Mouse (Mus musculus): ENCODE results near the gene 1700001O22Rik. TPM values are rescaled to one million over a fixed set of nuclear protein-coding genes. Genes with fewer than 3 reads are reported as not detected.
A peak's percentile ranks its signal among the peaks of the same experiment; 100 is the strongest.

Gene 1700001O22Rik
- polyA plus RNA-seq, 1 experiment from 2014 or later: not detected

DNA sequence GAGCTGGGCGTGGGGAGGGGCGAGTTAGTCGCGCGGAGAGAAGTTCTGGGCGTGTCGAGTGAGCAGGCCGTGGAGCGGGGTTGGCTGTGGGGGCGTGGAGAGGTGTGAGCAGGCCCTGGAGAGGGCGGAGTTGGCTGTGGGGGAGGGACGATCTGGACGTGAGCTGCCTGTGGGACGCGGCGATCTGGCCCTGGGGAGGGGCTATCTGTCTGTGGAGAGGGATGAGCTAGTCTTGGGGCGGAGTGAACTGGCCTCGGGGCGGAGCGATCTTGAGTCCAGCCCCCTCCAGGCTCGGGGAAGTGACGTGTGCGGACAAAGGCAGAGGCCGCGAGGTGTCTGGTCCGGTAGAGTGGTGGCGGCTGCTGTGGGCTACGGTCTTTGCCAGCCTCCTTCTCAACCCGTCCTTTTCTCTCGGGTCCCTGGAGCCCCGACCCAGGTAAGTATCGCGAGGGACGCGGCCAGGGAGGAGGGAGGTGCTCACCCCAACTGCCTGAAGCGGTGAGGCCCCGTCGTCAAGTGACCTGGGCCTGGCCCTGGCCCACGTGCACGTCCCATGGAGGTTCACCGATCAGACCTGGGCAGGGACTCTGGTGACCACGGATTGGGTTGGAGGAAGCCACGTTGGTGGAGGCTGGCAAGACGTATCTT, 4.3 kb upstream of the 1700001O22Rik start, which contains the start of gene Ntmt1:
Ntmt1 (plus strand) TSS at position 179 of the 648 bp plus-strand sequence.
- Histone ChIP-seq H3K36me3 (replicated peaks; ENCODE audit: insufficient read depth, low read length) (no peaks in the 10 kb centered on the region; the same call in 1 of the 2 replicates), H3K9ac (replicated peaks) (peak within 1 kb of the TSS; percentile 75), H3K4me3 (ENCODE audit: low read depth, low read length) (peak within 1 kb of the TSS; percentile 63), H3K4me1 (ENCODE audit: insufficient read depth) (peaks cover 25% of the 10 kb centered on the region), H3K9me3 (ENCODE audit: low read length) (no peaks in the 10 kb centered on the region), H3K4me2 (ENCODE audit: low read depth, low read length) (peak within 1 kb of the TSS; percentile 82), H3K27me3 (ENCODE audit: insufficient read depth, low read length) (peaks cover 6% of the 10 kb centered on the region; the same call in 1 of the 2 replicates), H3K27ac (ENCODE audit: low read depth) (peak within 1 kb of the TSS; percentile 87)
- no peak for TF ChIP-seq EP300 (IDR thresholded peaks at IDR 0.05; ENCODE audit: low read depth)
- TF ChIP-seq CTCF (IDR thresholded peaks at IDR 0.05; ENCODE audit: low read depth): no peak
- 0% methylated on average over 30 of the region's 44 CpGs for WGBS (ENCODE audit: insufficient replicate concordance)
- ATAC-seq: peak; percentile 98
- peak; percentile 100 for DNase-seq

DNA sequence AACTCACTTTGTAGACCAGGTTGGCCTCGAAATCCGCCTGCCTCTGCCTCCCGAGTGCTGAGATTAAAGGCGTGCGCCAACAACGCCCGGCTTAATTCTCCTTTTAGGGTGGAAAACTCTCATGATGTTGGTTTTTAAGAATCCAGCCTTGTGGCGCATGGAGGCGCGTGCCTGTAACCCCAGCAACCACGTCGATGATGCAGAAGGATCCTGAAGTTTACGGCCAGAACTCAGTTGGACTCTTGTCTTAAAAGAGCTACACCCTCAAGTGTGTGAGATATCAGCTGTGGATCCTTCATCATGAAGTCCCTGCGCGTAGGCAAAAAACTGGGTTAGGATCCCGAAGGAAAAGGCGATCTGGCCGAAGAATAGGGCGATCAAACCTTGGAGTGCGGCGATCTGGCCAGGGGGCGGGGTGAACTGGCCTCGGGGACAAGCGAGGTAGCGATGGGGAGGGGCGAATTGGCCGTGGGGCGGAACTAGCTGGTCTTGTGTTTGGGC, 3.7 kb upstream of the 1700001O22Rik start:
- Histone ChIP-seq H3K27me3 (ENCODE audit: insufficient read depth, low read length) (peaks cover 7% of the 10 kb centered on the region; the same call in 1 of the 2 replicates), H3K36me3 (replicated peaks; ENCODE audit: insufficient read depth, low read length) (no peaks in the 10 kb centered on the region; the same call in 1 of the 2 replicates), H3K9ac (replicated peaks) (peak overlapping the region; percentile 51), H3K4me2 (ENCODE audit: low read depth, low read length) (peak overlapping the region; percentile 82), H3K9me3 (ENCODE audit: low read length) (no peaks in the 10 kb centered on the region), H3K4me3 (ENCODE audit: low read depth, low read length) (peak overlapping the region; percentile 63), H3K4me1 (ENCODE audit: insufficient read depth) (peaks cover 25% of the 10 kb centered on the region), H3K27ac (ENCODE audit: low read depth) (no peak overlapping the region)
- DNase-seq (no peak), ATAC-seq (no peak)
- TF ChIP-seq EP300 (IDR thresholded peaks at IDR 0.05; ENCODE audit: low read depth) (no peak), CTCF (IDR thresholded peaks at IDR 0.05; ENCODE audit: low read depth) (no peak)
- WGBS (ENCODE audit: insufficient replicate concordance): 7% methylated on average over 27 of the region's 28 CpGs

DNA sequence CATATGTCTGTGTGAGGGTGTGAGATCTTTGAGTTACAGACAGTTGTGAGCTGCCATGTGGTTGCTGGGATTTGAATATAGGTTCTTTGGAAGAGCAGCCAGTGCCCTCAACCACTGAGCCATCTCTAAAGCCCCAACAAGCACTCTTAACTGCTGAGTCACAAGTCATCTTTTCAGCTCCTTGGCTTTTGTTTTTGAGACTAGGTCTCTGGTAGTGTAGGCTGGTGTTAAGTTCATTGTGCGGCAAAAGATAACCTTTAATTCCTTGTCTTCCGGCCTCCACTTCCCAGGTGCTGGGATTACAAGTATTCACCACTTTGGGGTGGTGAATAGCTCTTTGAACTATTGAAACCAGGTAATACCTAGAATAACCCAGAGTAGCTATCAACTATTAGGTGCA, 2.5 kb upstream of the 1700001O22Rik start:
- H3K4me1 ChIP-seq (ENCODE audit: insufficient read depth): peaks cover 32% of the 10 kb centered on the region
- ATAC-seq (no peak), DNase-seq (no peak)
- no peak overlapping the region for H3K27ac ChIP-seq (ENCODE audit: low read depth)
- H3K27me3 ChIP-seq (ENCODE audit: insufficient read depth, low read length): peaks cover 19% of the 10 kb centered on the region
- H3K36me3 ChIP-seq (replicated peaks; ENCODE audit: insufficient read depth, low read length): no peaks in the 10 kb centered on the region; the same call in 1 of the 2 replicates
- no peak overlapping the region for H3K9ac ChIP-seq (replicated peaks)
- H3K4me2 ChIP-seq (ENCODE audit: low read depth, low read length): no peak overlapping the region
- 88% methylated on average over 2 of the region's 2 CpGs for WGBS (ENCODE audit: insufficient replicate concordance)
- no peak overlapping the region for H3K4me3 ChIP-seq (ENCODE audit: low read depth, low read length)
- no peaks in the 10 kb centered on the region for H3K9me3 ChIP-seq (ENCODE audit: low read length)
- no peak for TF ChIP-seq EP300 (IDR thresholded peaks at IDR 0.05; ENCODE audit: low read depth)
- TF ChIP-seq CTCF (IDR thresholded peaks at IDR 0.05; ENCODE audit: low read depth): no peak

GRCm38 (mm10) chr2:30801067-30801852, 2.2 kb downstream of the 1700001O22Rik start:
- Histone ChIP-seq H3K9me3 (ENCODE audit: low read length) (no peaks in the 10 kb centered on the region), H3K4me2 (ENCODE audit: low read depth, low read length) (peak overlapping the region; percentile 64), H3K4me3 (ENCODE audit: low read depth, low read length) (peak overlapping the region; percentile 43), H3K9ac (replicated peaks) (peak overlapping the region; percentile 12; the same call in 1 of the 2 replicates), H3K27me3 (ENCODE audit: insufficient read depth, low read length) (peaks cover 47% of the 10 kb centered on the region), H3K27ac (ENCODE audit: low read depth) (no peak overlapping the region), H3K4me1 (ENCODE audit: insufficient read depth) (peaks cover 16% of the 10 kb centered on the region), H3K36me3 (replicated peaks; ENCODE audit: insufficient read depth, low read length) (no peaks in the 10 kb centered on the region)
- ATAC-seq (peak; percentile 57), DNase-seq (no peak)
- under 1% methylated on average over 71 of the region's 77 CpGs for WGBS (ENCODE audit: insufficient replicate concordance)
- TF ChIP-seq CTCF (IDR thresholded peaks at IDR 0.05; ENCODE audit: low read depth): no peak
- TF ChIP-seq EP300 (IDR thresholded peaks at IDR 0.05; ENCODE audit: low read depth): no peak

- Histone ChIP-seq H3K27me3 (ENCODE audit: insufficient read depth, low read length) (peaks cover 47% of the 10 kb centered on the region), H3K4me2 (ENCODE audit: low read depth, low read length) (peak overlapping the region; percentile 64), H3K27ac (ENCODE audit: low read depth) (no peak overlapping the region), H3K36me3 (replicated peaks; ENCODE audit: insufficient read depth, low read length) (no peaks in the 10 kb centered on the region), H3K4me3 (ENCODE audit: low read depth, low read length) (peak overlapping the region; percentile 43), H3K9me3 (ENCODE audit: low read length) (no peaks in the 10 kb centered on the region), H3K4me1 (ENCODE audit: insufficient read depth) (peaks cover 17% of the 10 kb centered on the region), H3K9ac (replicated peaks) (no peak overlapping the region)
- ATAC-seq (no peak), DNase-seq (no peak)
- no peak for TF ChIP-seq CTCF (IDR thresholded peaks at IDR 0.05; ENCODE audit: low read depth)
- no peak for TF ChIP-seq EP300 (IDR thresholded peaks at IDR 0.05; ENCODE audit: low read depth)
- 32% methylated on average over 7 of the region's 7 CpGs for WGBS (ENCODE audit: insufficient replicate concordance)
Measured at GRCm38 (mm10) chr2:30800671-30801066, 2.8 kb downstream of the 1700001O22Rik start.

GRCm38 (mm10) chr2:30799456-30799855, 4.0 kb downstream of the 1700001O22Rik start:
- no peak for DNase-seq
- ATAC-seq: no peak
- Histone ChIP-seq H3K9me3 (ENCODE audit: low read length) (no peaks in the 10 kb centered on the region), H3K36me3 (replicated peaks; ENCODE audit: insufficient read depth, low read length) (no peaks in the 10 kb centered on the region), H3K27ac (ENCODE audit: low read depth) (no peak overlapping the region), H3K4me2 (ENCODE audit: low read depth, low read length) (no peak overlapping the region), H3K9ac (replicated peaks) (no peak overlapping the region), H3K4me3 (ENCODE audit: low read depth, low read length) (no peak overlapping the region), H3K27me3 (ENCODE audit: insufficient read depth, low read length) (peaks cover 47% of the 10 kb centered on the region), H3K4me1 (ENCODE audit: insufficient read depth) (peaks cover 17% of the 10 kb centered on the region)
- TF ChIP-seq EP300 (IDR thresholded peaks at IDR 0.05; ENCODE audit: low read depth) (no peak), CTCF (IDR thresholded peaks at IDR 0.05; ENCODE audit: low read depth) (no peak)
- WGBS (ENCODE audit: insufficient replicate concordance): 73% methylated on average over 3 of the region's 3 CpGs

Measured in liver, postnatal 0 days (tissue).